Mouse (Mus musculus) brown adipose tissue, adult 24 weeks (tissue): ENCODE data around the gene Fam198a. TPM values are rescaled to one million over a fixed set of nuclear protein-coding genes. Genes with fewer than 3 reads are reported as not detected.
A peak's percentile ranks its signal among the peaks of the same experiment; 100 is the strongest.

ENCODE experiments used
- H3K27ac ChIP-seq: fragments of 200-500 bp; replicated peaks from 2 replicates; pipeline ENCODE4 v1.5.1; 2012; ENCODE audit warnings: low read depth, mild to moderate bottlenecking, low read length
- H3K4me1 ChIP-seq: fragments of 200-500 bp; 2 replicates; pipeline ENCODE4 v1.6.1; 2012; ENCODE audit warnings: low read length, mixed read lengths; ENCODE audit not compliant: control insufficient read depth, insufficient read depth, insufficient read length
- H3K4me3 ChIP-seq: fragments of 200-500 bp; 2 replicates; pipeline ENCODE4 v1.5.1; 2012; ENCODE audit warnings: low read depth, mild to moderate bottlenecking, low read length, moderate library complexity; ENCODE audit not compliant: insufficient read depth
- polyA plus RNA-seq: library from polyadenylated mRNA; stranded (reverse); fragments of >200 nt; gene quantifications from 2 replicates; pipeline ENCODE4 v1.2.4, GENCODE M21; 2012; ENCODE audit not compliant: missing spikeins, insufficient read depth, insufficient read length

The Fam198a gene
- 0.28 TPM in 1 of 2 replicates, not detected in the other for polyA plus RNA-seq

GRCm38 (mm10) chr9:121950418-121951113, at the start of gene Fam198a:
Fam198a (plus strand) TSS chr9:121950988.
- H3K27ac ChIP-seq = no peak within 1 kb of the TSS
- 0 out of 2 replicates have a peak within 1 kb of the TSS, but pooled peaks have one; percentile 2 for H3K4me3 ChIP-seq
- peaks cover 3% of the 10 kb centered on the region; the same call in 1 of the 2 replicates for H3K4me1 ChIP-seq

DNA sequence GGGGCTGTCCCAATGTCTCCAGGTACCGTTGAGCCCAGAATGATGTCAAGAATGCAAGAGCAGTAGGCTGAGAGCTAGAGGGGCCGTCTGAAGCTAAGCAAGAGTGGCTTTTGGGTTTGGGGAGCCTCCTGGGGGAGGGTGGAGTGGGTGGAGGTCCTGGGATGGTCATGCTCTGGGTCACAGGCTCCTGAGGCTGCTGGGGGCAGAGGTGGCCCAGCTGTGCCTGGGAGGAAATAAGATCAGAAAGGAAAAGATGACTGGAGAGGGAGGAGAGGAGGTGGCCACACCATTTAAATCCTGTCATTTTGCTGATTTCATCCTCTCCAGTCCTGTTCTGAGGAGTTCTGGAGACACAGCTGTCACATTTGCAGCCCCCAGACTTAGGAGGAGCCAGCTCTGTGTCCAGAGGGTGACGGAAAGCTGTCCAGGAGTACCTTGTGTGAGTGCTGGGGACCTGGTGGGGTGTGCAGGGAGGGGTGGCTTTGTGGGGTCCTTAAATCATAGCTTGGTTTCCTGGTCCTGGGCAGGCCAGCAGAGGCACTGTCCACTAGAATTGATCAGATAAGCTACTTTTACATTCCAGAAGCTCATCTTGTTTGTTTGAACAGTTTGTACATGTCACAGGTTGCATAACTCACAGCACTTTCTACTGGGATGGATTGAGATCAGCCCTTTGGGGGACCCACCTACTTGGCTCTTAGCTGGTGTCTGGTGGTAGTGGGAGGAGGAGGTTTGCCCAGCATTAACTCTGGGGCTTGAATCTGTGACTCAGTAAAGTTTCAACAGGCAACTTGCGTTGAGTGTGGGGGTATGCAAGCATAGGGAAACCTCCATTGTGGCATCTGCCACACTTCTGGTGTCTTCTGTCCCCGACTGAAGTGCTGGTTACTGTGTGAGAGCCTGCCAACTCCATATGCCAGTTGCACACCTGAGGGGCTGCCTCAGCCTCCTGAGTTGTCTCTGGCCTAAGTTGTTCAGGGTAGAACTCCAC, 48.8 kb upstream of the Fam198a start:
- H3K4me3 ChIP-seq = no peak overlapping the region
- H3K4me1 ChIP-seq = no peaks in the 10 kb centered on the region
- H3K27ac ChIP-seq = no peak overlapping the region

DNA sequence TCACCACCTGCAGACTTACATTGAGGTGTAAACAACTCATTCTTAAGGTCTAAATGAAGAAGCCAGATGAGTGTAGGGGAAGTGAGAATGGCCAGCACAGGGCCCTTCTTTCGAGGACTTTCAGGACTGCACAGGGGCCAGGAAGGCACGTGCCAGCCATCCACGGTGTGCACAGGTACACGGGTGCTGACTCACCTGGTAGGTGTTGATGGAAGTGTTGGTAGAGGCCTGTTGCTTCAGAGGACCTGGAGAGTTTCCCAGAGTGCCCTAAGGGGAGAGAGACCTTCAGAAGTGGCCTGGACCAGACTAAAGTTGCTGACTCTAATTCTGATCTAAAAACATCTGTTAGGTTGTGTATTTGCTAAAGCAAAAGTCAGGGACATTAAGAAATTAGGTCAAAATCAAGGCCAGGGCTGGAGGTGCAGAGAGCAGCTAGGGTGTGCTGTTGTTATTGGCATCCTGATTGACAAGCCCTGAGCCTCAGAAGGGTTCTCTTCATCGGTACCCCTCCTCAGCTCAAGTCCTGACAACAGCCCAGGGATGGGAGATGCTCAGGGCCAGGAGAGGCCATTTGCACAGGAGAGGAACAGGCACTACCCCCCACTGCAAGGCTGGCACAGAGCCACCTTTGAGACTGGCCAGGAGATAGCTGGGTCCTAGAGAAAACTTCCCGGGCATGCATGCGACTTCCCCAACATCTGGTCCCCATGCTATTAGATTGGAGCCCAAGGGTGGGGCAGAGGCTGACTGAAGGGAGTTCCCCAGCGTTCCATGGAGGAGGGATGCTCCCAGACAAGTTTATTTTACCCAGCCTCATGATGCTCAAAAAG, 47.1 kb upstream of the Fam198a start:
- Histone ChIP-seq H3K4me1 (no peaks in the 10 kb centered on the region), H3K4me3 (no peak overlapping the region), H3K27ac (no peak overlapping the region)

GRCm38 (mm10) chr9:121904319-121904718, 46.5 kb upstream of the Fam198a start:
- H3K27ac ChIP-seq = no peak overlapping the region

DNA sequence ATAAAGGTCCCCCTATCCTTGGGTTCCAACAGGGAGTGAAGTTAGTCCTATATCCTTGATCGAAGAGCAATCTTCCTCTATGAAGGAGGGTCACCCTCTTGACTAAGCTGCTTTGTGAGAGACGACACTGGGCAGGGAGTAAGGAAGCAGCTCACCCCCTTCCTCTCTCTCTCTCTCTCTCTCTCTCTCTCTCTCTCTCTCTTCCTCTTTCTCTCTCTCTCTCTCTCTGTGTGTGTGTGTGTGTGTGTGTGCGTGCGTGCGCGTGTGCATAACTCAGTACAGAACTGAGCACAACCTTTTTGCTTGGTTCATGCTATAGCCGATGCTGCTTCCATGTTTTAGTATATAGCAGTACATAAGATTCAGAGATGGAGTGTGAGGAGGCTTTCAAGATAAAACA, 45.8 kb upstream of the Fam198a start:
- Histone ChIP-seq H3K4me1 (no peaks in the 10 kb centered on the region), H3K27ac (no peak overlapping the region), H3K4me3 (no peak overlapping the region)

More at GRCm38 (mm10) chr9:121904319-121904718, 46.5 kb upstream of the Fam198a start:
- Histone ChIP-seq H3K4me3 (no peak overlapping the region), H3K4me1 (no peaks in the 10 kb centered on the region)

GRCm38 (mm10) chr9:121905556-121906185, 45.1 kb upstream of the Fam198a start:
- Histone ChIP-seq H3K4me3 (no peak overlapping the region), H3K27ac (no peak overlapping the region), H3K4me1 (no peaks in the 10 kb centered on the region)

DNA sequence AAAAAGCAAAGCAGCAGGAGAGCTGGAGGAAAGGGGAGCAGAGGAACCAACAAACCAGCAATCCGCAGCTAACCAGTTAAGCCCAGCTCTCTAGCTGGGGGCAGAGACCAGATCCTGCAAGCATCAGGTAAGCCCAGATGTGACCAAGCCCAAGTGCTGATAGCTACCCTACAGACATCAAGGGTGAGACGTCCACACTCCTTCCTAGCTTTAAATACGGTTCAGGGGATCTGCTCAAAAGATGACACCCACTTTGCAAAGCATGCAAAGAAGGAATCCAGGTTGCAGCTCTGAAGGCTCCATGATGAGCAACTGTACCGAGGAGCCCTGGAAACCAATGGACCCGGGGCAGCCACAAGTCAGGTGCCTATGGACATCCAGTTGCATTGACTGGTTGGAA, 44.3 kb upstream of the Fam198a start:
- Histone ChIP-seq H3K4me3 (no peak overlapping the region), H3K27ac (no peak overlapping the region), H3K4me1 (no peaks in the 10 kb centered on the region)

DNA sequence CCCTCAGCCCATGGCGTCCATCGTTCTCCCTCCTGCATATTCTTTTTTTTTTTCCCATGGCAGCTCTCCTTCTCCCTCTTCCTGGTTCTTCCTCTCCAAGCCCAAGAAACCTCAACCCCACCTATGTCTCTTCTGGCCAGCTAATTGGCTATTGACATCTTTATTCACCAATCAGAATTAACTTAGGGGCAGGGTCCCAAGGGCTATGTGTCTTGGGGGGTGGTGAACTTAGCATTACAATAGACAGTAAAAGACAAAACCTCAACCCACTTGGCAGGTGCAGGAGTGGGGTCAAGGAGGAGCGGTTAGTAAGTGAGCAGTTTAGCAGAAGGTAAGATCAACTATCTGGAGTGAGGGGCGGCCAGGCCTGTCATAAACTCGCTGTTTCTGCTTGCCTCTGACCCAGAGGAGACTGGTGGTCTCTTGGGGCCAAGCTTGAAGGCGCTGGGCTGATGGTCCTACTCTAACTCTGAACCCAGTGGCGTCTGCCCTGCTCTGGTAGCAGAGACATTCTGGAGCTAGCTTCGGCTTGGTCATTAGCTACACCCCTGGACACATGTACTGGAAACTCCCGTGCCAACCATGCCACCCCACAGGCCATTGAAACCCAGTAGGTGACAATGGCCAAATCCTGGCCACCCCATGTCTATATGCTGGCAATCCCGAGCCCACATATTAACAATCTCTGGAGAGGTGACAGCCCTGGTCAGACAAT, 43.3 kb upstream of the Fam198a start:
- no peaks in the 10 kb centered on the region for H3K4me1 ChIP-seq
- no peak overlapping the region for H3K4me3 ChIP-seq
- no peak overlapping the region for H3K27ac ChIP-seq

- H3K4me1 ChIP-seq = no peaks in the 10 kb centered on the region
- H3K27ac ChIP-seq = no peak overlapping the region
- H3K4me3 ChIP-seq = no peak overlapping the region
Measured at GRCm38 (mm10) chr9:121908321-121908720, 42.5 kb upstream of the Fam198a start.

DNA sequence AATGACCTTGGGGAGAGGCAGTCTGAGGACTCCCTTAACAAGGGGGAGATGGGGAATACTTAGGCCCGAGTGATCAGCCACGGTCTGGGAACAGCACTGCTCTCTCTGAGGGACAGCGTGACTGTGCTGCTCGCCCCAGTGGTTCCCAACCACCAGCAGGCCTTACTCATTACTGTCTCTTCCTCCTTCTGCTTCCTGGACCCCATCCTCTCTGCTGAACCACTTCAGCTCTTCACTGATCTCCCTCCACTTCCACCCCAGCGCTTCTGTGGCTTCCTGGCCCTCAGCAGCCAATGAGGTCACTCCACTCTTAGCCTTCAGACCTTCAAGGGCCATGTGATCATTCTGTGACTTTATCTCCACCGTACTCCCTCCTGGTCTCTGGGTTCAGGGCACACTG, 41.2 kb upstream of the Fam198a start:
- H3K27ac ChIP-seq = no peak overlapping the region
- no peak overlapping the region for H3K4me3 ChIP-seq
- H3K4me1 ChIP-seq = no peaks in the 10 kb centered on the region

- H3K4me1 ChIP-seq = no peaks in the 10 kb centered on the region
- H3K4me3 ChIP-seq = no peak overlapping the region
- no peak overlapping the region for H3K27ac ChIP-seq
Measured at GRCm38 (mm10) chr9:121911196-121911595, 39.6 kb upstream of the Fam198a start.

- Histone ChIP-seq H3K27ac (no peak overlapping the region), H3K4me3 (no peak overlapping the region), H3K4me1 (no peaks in the 10 kb centered on the region)
Measured at GRCm38 (mm10) chr9:121912786-121913185, 38.0 kb upstream of the Fam198a start.

GRCm38 (mm10) chr9:121914226-121914757, 36.5 kb upstream of the Fam198a start:
- no peak overlapping the region for H3K4me3 ChIP-seq
- no peaks in the 10 kb centered on the region for H3K4me1 ChIP-seq
- H3K27ac ChIP-seq = no peak overlapping the region

- no peak overlapping the region for H3K27ac ChIP-seq
- no peaks in the 10 kb centered on the region for H3K4me1 ChIP-seq
- no peak overlapping the region for H3K4me3 ChIP-seq
Measured at GRCm38 (mm10) chr9:121915056-121915455, 35.7 kb upstream of the Fam198a start.
